Mouse (Mus musculus) heart, adult 9 months (tissue): Measurements from ENCODE around the gene Atp1b2.

ENCODE experiments used
- DNase-seq, 2 experiments: peaks; one replicate each; pipeline ENCODE4 v3.0.0; 2022; ENCODE audit warnings: low spot score in 2 of 2

Atp1b2 gene

DNA sequence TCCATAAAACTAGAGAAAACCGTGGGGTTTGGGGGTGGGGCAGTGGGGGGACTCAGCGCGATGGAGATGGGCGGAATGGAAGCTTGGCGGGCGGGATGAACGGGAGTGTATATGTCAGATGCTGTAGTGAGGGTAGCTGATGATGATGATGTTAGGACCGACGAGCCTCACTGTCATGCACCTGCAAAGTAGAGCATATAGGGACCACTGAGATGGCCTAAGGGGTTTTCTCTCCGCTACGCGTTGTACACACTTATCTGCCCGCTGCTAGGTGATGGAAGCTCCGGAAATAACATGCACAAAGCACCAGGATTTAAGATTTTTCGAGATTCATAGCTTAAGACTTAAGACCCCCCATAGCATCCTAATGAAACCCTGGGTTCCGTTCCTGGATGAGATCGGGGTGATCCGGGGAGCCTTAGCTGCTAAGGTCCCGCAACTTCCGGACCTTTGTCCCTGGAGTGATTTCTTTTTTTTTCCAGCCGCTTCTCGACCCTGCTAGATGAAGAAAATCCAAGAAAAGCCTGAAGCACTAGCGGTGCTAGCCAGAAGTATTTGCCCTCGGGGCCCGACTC lies 25.1 kb downstream of the Atp1b2 start:
- DNase-seq = no peak

DNA sequence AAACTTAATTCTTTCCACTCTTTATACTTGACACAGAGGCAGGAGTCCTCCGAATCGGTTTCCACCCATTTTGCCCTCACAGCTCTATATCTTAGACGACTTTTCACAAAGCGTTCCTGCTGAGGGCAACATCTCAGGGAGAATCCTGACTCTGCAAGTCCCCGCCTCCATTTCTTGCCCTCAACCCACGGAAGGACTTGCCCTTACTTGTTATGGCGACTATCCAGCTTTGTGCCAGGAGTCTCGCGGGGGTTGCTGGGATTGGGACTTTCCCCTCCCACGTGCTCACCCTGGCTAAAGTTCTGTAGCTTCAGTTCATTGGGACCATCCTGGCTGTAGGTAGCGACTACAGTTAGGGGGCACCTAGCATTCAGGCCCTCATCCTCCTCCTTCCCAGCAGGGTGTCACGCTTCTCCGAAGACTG lies 25.6 kb downstream of the Atp1b2 start, which contains the start of the genes Wrap53 and Trp53:
Gene Wrap53, minus strand, starts transcription at position 165 of the 424 bp plus-strand sequence.
Gene Trp53, plus strand, starts transcription at position 269 of the 424 bp plus-strand sequence.
- DNase-seq = peak; percentile 95 to 96

DNA sequence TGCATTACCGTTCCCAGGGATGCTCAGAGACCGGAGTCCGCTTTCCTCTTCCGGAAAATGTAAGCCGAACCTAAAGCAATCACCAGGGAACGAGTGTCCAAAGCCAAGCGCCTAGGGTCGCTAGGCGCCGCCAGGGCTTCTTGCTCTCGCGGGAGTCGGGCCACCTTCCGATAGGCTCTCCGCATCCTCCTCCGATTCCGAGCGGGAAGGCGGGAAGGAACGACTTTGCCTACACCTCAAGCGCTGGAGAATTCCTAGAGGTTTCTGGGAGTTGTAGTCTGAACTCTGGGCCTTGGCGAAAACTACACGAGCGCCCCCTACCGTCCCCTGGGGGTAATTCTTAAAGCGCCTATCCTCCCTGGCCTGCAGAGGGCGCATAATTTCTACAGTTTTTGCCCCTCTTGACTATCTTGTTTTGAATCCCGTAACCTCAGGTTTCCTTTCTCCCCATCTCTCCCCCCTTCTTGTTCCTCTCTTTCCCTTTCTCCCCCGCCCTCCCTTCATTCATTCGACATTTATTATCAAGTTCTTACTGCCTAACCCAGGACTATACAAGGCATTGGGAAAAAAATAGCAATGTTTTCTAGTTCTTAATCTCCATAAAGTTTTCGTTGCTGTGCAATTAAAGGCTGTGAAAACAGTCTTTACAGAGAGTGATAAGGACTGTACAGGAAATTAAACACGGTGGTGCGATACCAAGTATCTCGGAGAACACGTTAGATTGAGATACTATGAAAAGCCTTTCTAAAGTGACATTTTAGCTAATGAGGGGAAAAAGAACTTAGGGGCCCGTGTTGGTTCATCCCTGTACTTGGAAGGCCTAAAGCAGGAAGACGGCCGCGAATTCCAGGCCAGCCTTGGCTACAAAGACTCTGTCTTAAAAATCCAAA lies 26.4 kb downstream of the Atp1b2 start:
- peak; percentile 96 to 98 for DNase-seq

DNA sequence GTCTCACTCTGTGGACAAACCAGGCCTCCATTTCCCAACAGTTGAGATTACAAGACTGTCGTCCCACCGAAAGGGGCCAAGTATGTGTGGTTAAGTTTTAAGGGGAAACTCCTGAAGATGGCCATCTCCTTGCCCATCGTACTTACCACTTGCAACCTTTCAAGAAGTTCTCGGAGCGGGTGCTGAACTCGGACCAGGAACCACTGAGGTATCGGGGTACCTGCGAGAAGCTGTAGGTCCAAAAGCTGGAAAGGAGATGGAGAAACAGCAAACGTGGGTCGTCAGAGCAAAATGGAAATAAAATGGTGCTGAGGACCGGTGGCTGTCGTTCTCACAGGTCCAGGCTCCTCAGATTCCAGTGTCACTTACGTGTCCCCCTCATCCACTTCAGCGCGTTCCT lies 27.4 kb downstream of the Atp1b2 start:
- DNase-seq = no peak

DNA sequence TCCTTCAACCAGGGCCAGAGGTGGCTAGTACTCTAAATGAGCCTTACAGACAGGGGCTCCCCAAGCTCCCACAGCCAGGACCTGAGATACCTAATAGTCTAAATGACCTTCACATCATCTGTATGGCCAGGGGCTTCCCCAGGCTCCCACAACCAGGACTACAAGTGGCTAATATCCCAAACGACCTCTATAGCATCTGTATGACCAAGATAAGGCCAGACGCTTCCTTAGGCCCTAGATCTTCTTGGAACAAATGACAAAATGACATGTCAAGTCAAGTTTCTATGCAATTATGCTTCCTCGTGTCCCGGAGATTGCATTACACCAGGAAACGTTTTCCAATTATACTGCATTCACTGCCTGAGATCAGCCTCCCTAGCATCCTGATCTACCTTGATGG lies 29.4 kb downstream of the Atp1b2 start:
- DNase-seq = no peak

DNA sequence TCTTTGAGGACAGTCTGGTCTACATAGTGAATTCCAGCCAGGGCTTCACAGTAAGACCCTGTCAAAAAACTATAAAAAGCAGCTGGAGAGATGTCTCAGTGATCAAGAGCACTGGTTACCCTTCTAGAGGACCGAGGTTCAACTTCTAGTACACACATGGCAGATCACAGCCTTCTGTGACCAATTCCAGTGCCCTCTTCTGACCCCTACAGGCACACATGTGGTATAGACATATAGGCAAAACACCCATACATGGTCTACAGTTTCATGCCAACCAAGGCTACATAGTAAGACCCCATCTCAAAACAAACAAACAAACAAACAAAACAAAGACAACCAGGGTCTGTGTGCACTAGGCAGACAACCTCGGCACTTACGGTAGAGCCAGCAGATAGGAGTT lies 30.5 kb downstream of the Atp1b2 start:
- no peak for DNase-seq

DNA sequence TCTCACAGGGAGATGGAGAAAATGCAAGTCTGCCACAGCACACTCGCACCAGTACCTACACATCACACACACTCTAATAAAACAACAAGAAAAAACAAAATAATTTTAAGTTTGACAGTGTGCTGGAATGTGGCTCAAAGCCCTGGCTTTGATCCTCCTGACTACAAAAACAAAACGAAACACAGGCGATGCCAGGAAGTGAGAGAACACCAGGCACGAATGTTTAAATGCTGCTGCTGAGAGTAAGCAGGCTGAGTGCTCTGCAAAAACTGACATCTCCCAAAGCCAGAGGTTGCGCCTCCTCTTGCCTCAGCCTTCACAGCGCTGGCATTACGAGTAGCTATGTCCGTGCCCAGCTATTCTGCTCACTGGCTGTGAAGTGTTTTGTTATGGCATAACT lies 40.6 kb downstream of the Atp1b2 start:
- no peak for DNase-seq

DNA sequence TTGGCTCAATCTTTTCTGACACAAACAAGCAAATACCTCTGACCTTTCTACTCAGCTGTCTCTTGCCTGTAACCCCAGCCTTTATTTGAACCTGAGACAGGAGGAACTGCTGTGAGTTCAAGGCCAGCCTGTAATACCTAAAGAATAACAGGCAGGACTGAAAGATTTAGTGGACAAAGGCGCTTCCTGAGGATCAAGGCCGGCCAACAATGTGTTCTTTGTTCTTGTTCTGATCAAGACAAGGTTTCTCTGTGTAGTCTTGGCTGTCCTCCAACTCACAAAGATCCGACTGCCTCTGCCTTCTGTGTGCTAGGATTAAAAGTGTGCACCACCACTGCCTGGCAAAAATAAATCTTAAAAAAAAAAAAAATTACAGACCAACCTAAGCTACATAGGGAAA lies 41.4 kb downstream of the Atp1b2 start:
- DNase-seq = no peak

DNA sequence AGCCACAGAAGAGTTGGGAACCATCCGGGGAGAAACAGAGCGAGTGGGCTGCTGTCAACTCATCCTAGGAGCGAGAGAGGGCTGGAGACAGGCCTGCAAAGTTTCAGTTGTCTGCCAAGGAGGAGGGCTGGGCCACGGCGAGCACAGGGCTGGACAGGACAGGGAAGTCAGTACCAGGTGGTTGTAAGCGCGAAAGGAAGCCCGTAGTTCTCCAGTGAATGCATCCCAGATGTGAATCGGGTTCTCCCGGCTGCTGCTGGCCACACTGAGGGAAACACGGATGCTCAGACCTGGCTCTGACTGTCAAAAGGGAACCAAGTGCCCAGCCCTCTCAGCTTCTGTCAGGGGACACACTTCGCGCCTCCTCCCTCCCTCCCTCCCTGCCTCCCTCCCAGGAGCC lies 42.4 kb downstream of the Atp1b2 start:
- DNase-seq = no peak

DNA sequence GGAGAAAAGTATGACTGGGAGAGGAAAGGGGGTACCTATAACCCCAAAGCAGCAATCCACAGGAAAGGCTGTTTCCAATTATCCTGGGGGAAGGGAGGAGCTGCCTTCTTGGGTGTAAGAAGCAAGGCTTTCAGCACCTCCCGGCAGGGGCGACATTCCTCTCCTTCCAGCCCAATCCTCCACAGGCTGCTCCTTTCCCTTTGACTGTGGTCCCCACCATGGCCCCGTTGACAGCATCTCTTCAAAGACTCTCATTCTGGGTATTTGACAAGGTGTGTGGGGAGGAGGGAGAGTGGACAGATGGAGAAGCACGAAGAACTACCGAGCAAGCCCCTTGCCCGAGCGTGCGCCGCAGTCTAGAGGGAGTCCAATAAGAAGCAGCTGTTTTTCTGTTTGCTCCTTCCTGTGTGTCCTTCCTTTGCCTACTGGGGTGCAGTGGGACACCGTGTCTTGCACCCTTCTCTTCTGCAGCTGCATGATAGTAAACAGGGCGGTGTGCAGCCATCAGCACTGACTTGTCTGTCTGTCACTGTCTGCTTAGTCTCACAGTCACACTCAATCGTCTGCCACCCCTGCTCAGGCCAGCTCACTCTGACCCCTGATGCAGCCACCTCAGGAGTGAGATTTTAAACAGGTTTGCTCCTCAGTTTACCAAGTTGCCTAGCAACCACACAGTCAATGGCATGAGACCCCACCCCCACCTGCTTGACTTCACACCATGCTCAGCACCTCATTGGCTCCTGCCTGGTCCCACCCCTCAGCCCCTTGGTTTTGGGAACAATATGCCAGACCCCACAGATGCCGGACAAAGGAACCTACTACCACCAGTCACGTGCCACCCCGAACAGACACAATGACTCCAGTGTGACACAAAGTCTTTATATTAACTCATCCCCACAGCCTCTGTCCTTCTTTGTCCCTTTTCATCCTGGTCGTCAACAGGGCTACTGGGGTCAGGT lies 44.6 kb downstream of the Atp1b2 start:
- DNase-seq = no peak

DNA sequence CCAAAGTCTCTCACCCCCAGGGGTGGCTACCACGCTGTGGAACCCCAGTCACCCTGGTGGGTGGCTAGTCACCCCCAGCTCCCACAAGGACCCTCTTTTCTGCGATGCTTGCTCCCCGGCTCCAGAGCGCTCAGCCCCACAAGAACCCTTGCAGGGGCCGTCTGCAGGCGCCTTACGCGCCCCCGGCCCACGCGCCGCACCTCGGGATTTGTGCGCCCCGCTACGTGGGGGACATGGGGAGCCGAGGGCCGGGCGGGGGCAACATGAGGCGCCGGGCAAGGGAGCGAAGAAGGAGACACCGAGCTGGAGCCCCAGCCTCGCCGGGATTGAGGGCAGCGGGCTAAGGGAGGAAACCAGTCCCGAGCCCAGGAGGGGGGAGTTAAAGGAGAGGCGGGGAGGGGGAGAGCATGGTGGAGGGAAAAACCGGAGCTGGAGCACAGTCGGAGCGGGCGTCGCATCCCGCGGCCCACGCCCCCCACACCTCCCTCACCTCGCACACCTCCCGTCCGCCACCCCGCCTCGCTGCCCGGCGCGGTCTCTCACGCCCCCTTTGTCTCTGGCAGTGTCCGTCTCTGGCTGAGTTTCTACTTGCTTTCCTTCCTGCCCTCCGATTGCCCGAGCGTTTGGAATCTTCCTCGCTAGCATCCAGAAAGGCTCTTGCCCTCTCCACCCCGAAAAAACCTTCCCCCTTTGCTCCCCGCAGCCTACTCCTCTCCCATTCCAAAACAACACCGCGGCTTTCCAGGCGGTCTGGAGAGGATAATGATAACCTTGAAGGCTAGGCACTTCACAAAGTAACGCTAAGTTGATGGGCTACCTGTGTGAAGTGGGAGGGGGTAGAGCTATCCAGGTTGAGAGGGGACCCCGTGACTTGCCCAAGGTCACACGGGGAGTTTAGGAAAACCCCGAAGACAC lies 45.6 kb downstream of the Atp1b2 start, which contains the start of gene Efnb3:
Gene Efnb3, minus strand, starts transcription at position 355 of the 915 bp plus-strand sequence.
- DNase-seq = no peak

DNA sequence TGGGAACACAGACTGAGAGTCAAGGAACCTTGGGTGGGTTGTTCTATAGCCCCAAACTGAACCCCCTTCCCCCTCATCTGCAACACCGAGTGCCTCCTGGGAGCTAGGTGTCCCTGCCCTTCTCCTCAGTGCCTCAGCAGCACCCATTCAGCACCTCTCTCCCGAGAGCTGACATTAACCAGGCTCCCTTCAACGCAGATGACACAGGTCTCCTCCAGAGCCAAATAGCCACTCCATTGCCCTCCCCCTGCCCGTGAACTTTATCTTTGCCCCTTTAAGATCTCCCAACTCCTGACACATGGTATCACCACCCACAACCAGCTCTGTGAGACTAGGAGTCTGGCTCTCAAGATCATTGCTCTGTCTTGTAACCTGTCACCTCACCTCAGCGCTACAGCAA lies 46.6 kb downstream of the Atp1b2 start:
- peak; percentile 62 to 72 for DNase-seq

DNA sequence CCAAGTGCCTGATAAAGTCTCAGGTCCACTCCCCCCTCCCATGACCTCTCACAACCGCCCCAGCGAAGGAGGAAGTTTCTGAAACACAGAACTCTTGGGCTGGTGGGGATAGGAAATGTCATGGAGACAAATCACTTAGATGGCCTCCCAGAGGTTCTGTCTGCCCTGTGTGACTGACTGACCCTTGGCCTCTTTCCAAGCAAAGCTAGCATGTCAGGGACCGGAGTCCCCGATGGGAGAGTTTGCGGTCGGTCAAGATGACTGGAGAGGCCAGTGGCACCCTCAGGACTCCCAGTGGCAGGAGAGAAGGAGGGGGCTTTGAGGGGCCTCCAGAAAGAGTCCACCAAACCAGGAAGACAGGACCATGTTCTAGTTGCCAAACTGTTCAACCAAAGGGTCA lies 47.0 kb downstream of the Atp1b2 start:
- no peak for DNase-seq

DNA sequence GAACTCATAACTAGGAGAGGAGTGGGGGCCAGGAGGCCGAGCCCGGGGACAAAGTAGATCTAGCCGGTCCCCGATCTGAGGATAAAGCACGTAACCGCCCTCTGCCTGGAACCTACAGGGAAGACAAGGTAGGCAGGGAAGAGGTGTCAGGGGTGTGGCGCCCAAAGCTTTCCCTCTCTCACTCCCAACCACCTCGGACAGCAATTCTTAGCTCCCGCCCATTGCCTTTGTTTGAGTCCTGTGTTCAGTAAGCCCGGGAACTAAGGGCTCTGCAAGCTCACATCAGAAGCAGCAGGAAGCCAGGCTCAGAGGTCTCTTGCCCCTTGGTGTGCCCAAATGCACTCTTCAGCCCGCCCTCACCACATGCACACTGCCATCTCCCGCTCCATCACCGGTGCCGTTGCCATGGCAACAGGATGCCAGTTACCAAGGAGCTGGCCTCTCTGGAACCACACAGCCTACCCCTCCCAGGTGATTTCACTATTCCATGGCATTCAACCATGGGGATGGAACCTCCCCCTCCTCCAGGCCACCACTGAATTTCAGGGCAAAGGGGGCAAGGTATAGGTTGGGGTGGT lies 48.3 kb downstream of the Atp1b2 start:
- no peak for DNase-seq

DNA sequence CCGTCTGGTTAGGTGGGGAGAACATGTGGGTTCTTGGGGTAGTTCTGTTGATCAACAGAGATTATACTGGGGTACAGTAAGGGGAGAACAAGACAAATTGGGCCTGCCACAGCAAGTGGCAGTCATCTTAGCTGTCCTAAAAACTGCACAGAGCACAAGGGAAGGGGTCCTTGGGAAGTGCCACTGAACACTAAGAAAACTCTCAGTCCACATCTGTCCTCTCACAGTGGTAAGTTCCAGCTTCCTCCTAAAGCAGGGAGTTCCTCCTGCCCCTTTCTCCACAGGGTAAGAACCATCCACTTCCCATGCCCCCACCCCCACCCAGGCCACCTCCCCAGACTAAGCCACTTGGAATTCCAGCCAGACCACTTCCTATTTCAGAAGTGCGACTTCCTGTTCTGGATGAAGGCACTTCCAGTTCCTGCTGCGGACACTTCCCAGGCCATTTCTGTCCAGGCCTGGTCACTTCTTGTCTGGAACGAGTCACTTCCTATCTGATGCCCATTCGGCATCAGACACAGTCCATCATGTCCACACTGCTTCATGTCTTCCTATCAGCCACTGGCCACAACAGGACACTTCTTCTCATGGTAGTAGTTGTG lies 51.1 kb downstream of the Atp1b2 start:
- peak in 1 of 2 experiments; percentile 38 for DNase-seq

DNA sequence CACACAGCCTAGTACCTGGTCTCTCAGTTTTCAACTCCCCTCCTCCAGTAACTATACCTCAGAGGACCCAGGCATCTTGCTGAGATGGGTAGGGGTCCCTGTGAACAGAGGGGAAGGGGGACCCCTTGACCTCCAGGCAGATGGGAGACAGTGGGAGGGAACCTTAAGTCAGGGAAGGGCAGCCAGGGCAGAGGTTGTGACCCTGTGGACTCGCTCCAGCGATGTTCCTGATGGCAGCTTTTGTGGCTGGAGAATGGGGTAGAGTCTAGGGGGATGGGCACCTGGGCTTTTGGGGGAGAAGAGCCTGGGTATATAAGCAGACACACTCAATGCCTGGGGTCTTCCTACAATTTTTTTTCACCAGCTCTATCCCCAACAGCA lies 52.4 kb downstream of the Atp1b2 start:
- DNase-seq = no peak

DNA sequence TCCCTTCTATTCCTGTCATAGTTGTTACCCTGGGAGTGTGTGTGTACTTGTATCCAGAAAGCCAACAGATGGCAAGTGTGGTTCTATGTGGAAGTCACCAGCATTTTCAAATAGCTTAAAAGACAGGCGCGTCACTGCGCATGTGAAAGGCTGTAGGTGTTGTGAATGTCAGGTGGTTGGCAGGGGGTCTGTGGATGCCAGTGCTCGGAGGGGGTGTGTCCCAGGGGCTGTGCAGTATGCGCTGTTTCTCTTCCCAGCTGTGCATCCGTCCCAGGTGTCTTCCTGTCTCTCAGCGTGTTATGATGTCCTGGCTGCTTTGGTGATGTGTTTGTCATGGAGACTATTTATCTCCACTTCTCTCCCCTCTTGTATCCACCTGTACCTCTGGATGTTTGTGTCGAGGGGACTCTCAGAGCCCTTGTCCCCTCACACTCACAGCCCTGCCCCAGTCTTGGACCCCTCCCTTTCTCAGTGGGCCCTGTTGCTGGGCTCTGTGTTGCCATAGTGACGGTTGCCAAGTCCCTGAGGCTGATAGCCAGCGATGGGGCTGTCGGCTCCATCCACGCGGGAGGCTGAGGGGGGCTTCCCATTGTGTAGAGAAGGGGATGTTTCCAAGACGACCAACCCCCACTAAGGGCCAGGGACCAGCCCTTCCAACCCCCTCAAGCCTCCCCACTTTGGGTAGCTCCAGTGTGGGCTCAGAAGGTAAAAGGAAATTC lies 53.0 kb downstream of the Atp1b2 start:
- no peak for DNase-seq

DNA sequence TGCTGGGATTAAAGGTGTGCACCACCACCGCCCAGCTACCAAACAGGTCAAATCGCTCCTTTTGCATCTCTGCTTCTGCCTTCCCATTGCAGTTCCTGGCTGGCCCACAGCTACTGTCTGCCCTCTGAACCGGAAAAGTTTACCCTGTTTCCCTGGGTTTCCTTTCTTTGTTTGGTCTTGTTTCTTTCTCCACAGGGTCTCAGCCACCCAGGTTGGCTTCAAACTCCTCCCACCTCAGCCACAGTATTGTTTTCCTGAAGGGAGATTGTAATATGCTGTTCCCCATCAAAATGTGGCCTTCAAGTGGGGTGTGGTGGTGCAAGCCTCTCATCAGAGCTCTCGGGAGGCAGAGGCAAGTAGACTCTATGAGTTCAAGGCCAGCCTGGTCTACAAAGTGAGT lies 54.4 kb downstream of the Atp1b2 start:
- no peak for DNase-seq
